Mouse (Mus musculus) intestine, postnatal 0 days (tissue): Measurements from ENCODE around the gene Lrfn2. TPM values are rescaled to one million over a fixed set of nuclear protein-coding genes. Genes with fewer than 3 reads are reported as not detected.

ENCODE experiments used
- ATAC-seq: fragments of 200-750 bp; cut with Nextera tagmentation; 2 replicates; pipeline ENCODE4 v1.8.0; 2017; ENCODE audit warnings: mild to moderate bottlenecking, moderate TSS enrichment, moderate library complexity
- H3K27ac ChIP-seq: fragments of 300-500 bp; sonication (generic); 2 replicates; pipeline ENCODE4 v1.5.1; 2014; ENCODE audit warnings: mild to moderate bottlenecking, low read depth, low read length, moderate library complexity
- H3K27me3 ChIP-seq: fragments of 300-500 bp; sonication (generic); replicated peaks from 2 replicates; pipeline ENCODE4 v1.6.1; 2014; ENCODE audit warnings: low read length, mixed read lengths; ENCODE audit not compliant: control insufficient read depth, insufficient read depth
- H3K36me3 ChIP-seq: fragments of 300-500 bp; sonication (generic); 2 replicates; pipeline ENCODE4 v1.6.1; 2014; ENCODE audit warnings: mild to moderate bottlenecking, moderate library complexity; ENCODE audit not compliant: control insufficient read depth, insufficient read depth
- H3K4me1 ChIP-seq: fragments of 300-500 bp; sonication (generic); replicated peaks from 2 replicates; pipeline ENCODE4 v1.6.1; 2014; ENCODE audit warnings: antibody characterized with exemption, low read length, mixed read lengths; ENCODE audit not compliant: control insufficient read depth, insufficient read depth
- H3K4me2 ChIP-seq: fragments of 300-500 bp; sonication (generic); replicated peaks from 2 replicates; pipeline ENCODE4 v1.6.1; 2014; ENCODE audit warnings: low read depth, mild to moderate bottlenecking, moderate library complexity
- H3K4me3 ChIP-seq: fragments of 300-500 bp; sonication (generic); 2 replicates; pipeline ENCODE4 v1.5.1; 2014; ENCODE audit warnings: low read depth, low read length
- H3K9ac ChIP-seq: fragments of 300-500 bp; sonication (generic); 2 replicates; pipeline ENCODE4 v1.6.1; 2014; ENCODE audit warnings: mild to moderate bottlenecking, low read depth, low read length
- H3K9me3 ChIP-seq: fragments of 300-500 bp; sonication (generic); 2 replicates; pipeline ENCODE4 v1.6.1; 2016; ENCODE audit warnings: mixed run types; ENCODE audit not compliant: control insufficient read depth
- CTCF ChIP-seq: sonication (generic); IDR thresholded peaks from 2 replicates; pipeline ENCODE4 v1.5.1; 2016; ENCODE audit warnings: low read depth, mild to moderate bottlenecking, control low read depth, antibody characterized with exemption, moderate library complexity
- WGBS: fragments of 180-500 bp; shearing (Covaris S2); extraction: QIAGEN DNeasy Blood & Tissue Kit; methylation state at CpG from one replicate; pipeline ENCODE4 v1.1.7; 2014; 5-methylcytosine and 5-hydroxymethylcytosine counted together
- polyA plus RNA-seq: library from polyadenylated mRNA; unstranded; fragments of >200 nt; fragmentation: Nextera tagmentation; extraction: Ambion mirVana; gene quantifications from 2 replicates; pipeline ENCODE4 v1.2.1, GENCODE M21; 2015

Gene Lrfn2
- polyA plus RNA-seq, 1 experiment from 2014 or later = 0.20 TPM

GRCm38 (mm10) chr17:49029556-49030268 lies 97.5 kb downstream of the Lrfn2 start:
- ATAC-seq = peak; percentile 98
- 0 out of 2 replicates have a peak, but pooled peaks have one; percentile 4 for TF ChIP-seq CTCF
- H3K4me1 ChIP-seq = peaks cover 3% of the 10 kb centered on the region; the same call in 1 of the 2 replicates
- no peaks in the 10 kb centered on the region for H3K27me3 ChIP-seq
- H3K27ac ChIP-seq = peak overlapping the region; percentile 46
- 15% methylated on average over 11 of the region's 11 CpGs for WGBS
- peak overlapping the region; percentile 52 for H3K4me2 ChIP-seq
- peak overlapping the region; percentile 7; the same call in 1 of the 2 replicates for H3K4me3 ChIP-seq
- no peaks in the 10 kb centered on the region for H3K9me3 ChIP-seq
- H3K9ac ChIP-seq = no peak overlapping the region
- no peaks in the 10 kb centered on the region for H3K36me3 ChIP-seq

- no peaks in the 10 kb centered on the region for H3K36me3 ChIP-seq
- no peak overlapping the region for H3K9ac ChIP-seq
- peak overlapping the region; percentile 52; the same call in 1 of the 2 replicates for H3K4me2 ChIP-seq
- WGBS = 84% methylated on average over 7 of the region's 7 CpGs
- no peak overlapping the region for H3K4me3 ChIP-seq
- no peaks in the 10 kb centered on the region for H3K27me3 ChIP-seq
- H3K4me1 ChIP-seq = peaks cover 3% of the 10 kb centered on the region; the same call in 1 of the 2 replicates
- no peak overlapping the region for H3K27ac ChIP-seq
- TF ChIP-seq CTCF = no peak
- no peaks in the 10 kb centered on the region for H3K9me3 ChIP-seq
- ATAC-seq = no peak
Observed at GRCm38 (mm10) chr17:49030269-49030615, 98.1 kb downstream of the Lrfn2 start.

GRCm38 (mm10) chr17:49030841-49031240 lies 98.7 kb downstream of the Lrfn2 start:
- Histone ChIP-seq H3K36me3 (no peaks in the 10 kb centered on the region), H3K4me3 (no peak overlapping the region), H3K27ac (no peak overlapping the region), H3K4me2 (no peak overlapping the region), H3K27me3 (no peaks in the 10 kb centered on the region), H3K9me3 (no peaks in the 10 kb centered on the region), H3K9ac (no peak overlapping the region), H3K4me1 (peaks cover 3% of the 10 kb centered on the region; the same call in 1 of the 2 replicates)
- ATAC-seq = no peak
- TF ChIP-seq CTCF = no peak
- 88% methylated on average over 5 of the region's 5 CpGs for WGBS

GRCm38 (mm10) chr17:49031790-49032189 lies 99.6 kb downstream of the Lrfn2 start:
- Histone ChIP-seq H3K9me3 (no peaks in the 10 kb centered on the region), H3K4me3 (no peak overlapping the region), H3K27ac (no peak overlapping the region), H3K36me3 (no peaks in the 10 kb centered on the region), H3K9ac (no peak overlapping the region), H3K4me2 (no peak overlapping the region), H3K27me3 (no peaks in the 10 kb centered on the region), H3K4me1 (peaks cover 3% of the 10 kb centered on the region; the same call in 1 of the 2 replicates)
- ATAC-seq = no peak
- no peak for TF ChIP-seq CTCF
- WGBS = 60% methylated on average over 8 of the region's 8 CpGs

GRCm38 (mm10) chr17:49033276-49033675 lies 101.1 kb downstream of the Lrfn2 start:
- TF ChIP-seq CTCF = no peak

GRCm38 (mm10) chr17:49033686-49034250 lies 101.6 kb downstream of the Lrfn2 start:
- no peak for ATAC-seq
- Histone ChIP-seq H3K27ac (no peak overlapping the region), H3K36me3 (no peaks in the 10 kb centered on the region), H3K27me3 (no peaks in the 10 kb centered on the region), H3K9me3 (no peaks in the 10 kb centered on the region), H3K9ac (no peak overlapping the region), H3K4me3 (no peak overlapping the region), H3K4me2 (no peak overlapping the region), H3K4me1 (peaks cover 3% of the 10 kb centered on the region; the same call in 1 of the 2 replicates)
- 68% methylated on average over 5 of the region's 5 CpGs for WGBS
- TF ChIP-seq CTCF = no peak

More at GRCm38 (mm10) chr17:49033276-49033675, 101.1 kb downstream of the Lrfn2 start:
- no peak overlapping the region for H3K9ac ChIP-seq
- peaks cover 3% of the 10 kb centered on the region; the same call in 1 of the 2 replicates for H3K4me1 ChIP-seq
- H3K36me3 ChIP-seq = no peaks in the 10 kb centered on the region
- no peak overlapping the region for H3K4me2 ChIP-seq
- ATAC-seq = no peak
- no peak overlapping the region for H3K4me3 ChIP-seq
- H3K27me3 ChIP-seq = no peaks in the 10 kb centered on the region
- H3K27ac ChIP-seq = no peak overlapping the region
- no peaks in the 10 kb centered on the region for H3K9me3 ChIP-seq
